Mouse (Mus musculus): ENCODE results near the gene Gna11.

Gna11 gene

GRCm38 (mm10) chr10:81485479-81486018 lies 59.4 kb downstream of the Gna11 start:
- no peak for DNase-seq (ENCODE audit: low spot score in 2 of 2)

- DNase-seq (ENCODE audit: low spot score in 2 of 2), result no peak
Observed at GRCm38 (mm10) chr10:81485060-81485449, 59.9 kb downstream of the Gna11 start.

- DNase-seq (ENCODE audit: low spot score in 2 of 2), result no peak
Observed at GRCm38 (mm10) chr10:81484441-81485059, 60.4 kb downstream of the Gna11 start.

- no peak for DNase-seq (ENCODE audit: low spot score in 2 of 2)
Observed at GRCm38 (mm10) chr10:81483983-81484382, 61.0 kb downstream of the Gna11 start.

GRCm38 (mm10) chr10:81482533-81482889 lies 62.5 kb downstream of the Gna11 start, which contains the start of gene Celf5:
TSS of gene Celf5 (minus strand) at chr10:81482709.
- DNase-seq (ENCODE audit: low spot score in 2 of 2), result no peak

GRCm38 (mm10) chr10:81481605-81482532 lies 63.1 kb downstream of the Gna11 start:
- DNase-seq (ENCODE audit: low spot score in 2 of 2), result no peak
